Mouse (Mus musculus) midbrain, embryonic 11.5 days (tissue): ENCODE measurements at regions not wholly inside any gene's neighbourhood (a gene's known extent, or its start where the extent isn't known, plus 50 kb on each side); places are given as distances from the start of the nearest gene placed in this dataset.

Source experiments
- ATAC-seq: fragments of 200-750 bp; cut with Nextera tagmentation; 2 replicates; pipeline ENCODE4 v1.8.0; 2017; ENCODE audit warnings: moderate TSS enrichment, moderate library complexity; ENCODE audit not compliant: low FRiP score
- DNase-seq: peaks from one replicate; pipeline ENCODE4 v3.0.0; 2015; ENCODE audit warnings: low spot score; ENCODE audit errors: missing footprints
- H3K27ac ChIP-seq: fragments of 300-500 bp; sonication (generic); 2 replicates; pipeline ENCODE4 v1.5.1; 2014; ENCODE audit warnings: low read depth, low read length
- H3K27me3 ChIP-seq: fragments of 300-500 bp; sonication (generic); 2 replicates; pipeline ENCODE4 v1.6.1; 2014; ENCODE audit warnings: mild to moderate bottlenecking, low read length, moderate library complexity, mixed read lengths; ENCODE audit not compliant: control insufficient read depth, insufficient read depth
- H3K36me3 ChIP-seq: fragments of 300-500 bp; sonication (generic); 2 replicates; pipeline ENCODE4 v1.6.1; 2014; ENCODE audit warnings: mild to moderate bottlenecking, low read length, moderate library complexity, mixed read lengths; ENCODE audit not compliant: control insufficient read depth, insufficient read depth
- H3K4me1 ChIP-seq: fragments of 300-500 bp; sonication (generic); 2 replicates; pipeline ENCODE4 v1.6.1; 2014; ENCODE audit warnings: low read length; ENCODE audit not compliant: control insufficient read depth, insufficient read depth
- H3K4me2 ChIP-seq: fragments of 300-500 bp; sonication (generic); 2 replicates; pipeline ENCODE4 v1.6.1; 2014; ENCODE audit warnings: mild to moderate bottlenecking, moderate library complexity
- H3K4me3 ChIP-seq: fragments of 300-500 bp; sonication (generic); 2 replicates; pipeline ENCODE4 v1.5.1; 2014; ENCODE audit warnings: low read depth, low read length
- H3K9ac ChIP-seq: fragments of 300-500 bp; sonication (generic); 2 replicates; pipeline ENCODE4 v1.6.1; 2014; ENCODE audit warnings: low read length
- H3K9me3 ChIP-seq: fragments of 300-500 bp; sonication (generic); 2 replicates; pipeline ENCODE4 v1.6.1; 2016; ENCODE audit warnings: low read length; ENCODE audit not compliant: control insufficient read depth
- WGBS: fragments of 180-500 bp; shearing (Covaris S2); extraction: QIAGEN DNeasy Blood & Tissue Kit; methylation state at CpG from one replicate; pipeline ENCODE4 v1.1.7; 2014; 5-methylcytosine and 5-hydroxymethylcytosine counted together

DNA sequence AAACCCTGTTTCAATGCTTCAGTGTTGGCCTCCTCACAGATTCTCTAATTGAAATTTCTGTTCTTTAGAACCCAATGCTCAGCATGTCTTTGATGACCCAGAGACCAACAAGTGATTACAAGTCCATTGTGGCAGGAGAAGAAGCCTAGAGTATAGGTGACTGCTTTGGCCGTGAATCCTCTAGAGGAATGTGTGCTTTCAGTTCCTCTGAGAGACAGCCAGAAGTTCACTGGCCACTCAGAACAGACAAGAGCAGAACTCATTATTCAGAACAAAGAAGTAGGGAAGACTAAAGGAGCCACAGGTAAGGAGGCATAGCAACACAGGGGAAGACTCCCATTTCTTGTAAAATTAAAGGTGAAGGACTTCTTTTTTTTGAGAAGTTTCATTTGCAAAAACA lies 52.5 kb upstream of the Slc4a4 start:
- Histone ChIP-seq H3K27ac (no peak overlapping the region), H3K4me1 (no peaks in the 10 kb centered on the region), H3K9me3 (no peaks in the 10 kb centered on the region), H3K36me3 (no peaks in the 10 kb centered on the region), H3K9ac (no peak overlapping the region), H3K27me3 (no peaks in the 10 kb centered on the region), H3K4me3 (no peak overlapping the region), H3K4me2 (no peak overlapping the region)
- no peak for ATAC-seq
- peak; percentile 8 for DNase-seq
- WGBS: 75% methylated on average over 1 of the region's 1 CpGs

DNA sequence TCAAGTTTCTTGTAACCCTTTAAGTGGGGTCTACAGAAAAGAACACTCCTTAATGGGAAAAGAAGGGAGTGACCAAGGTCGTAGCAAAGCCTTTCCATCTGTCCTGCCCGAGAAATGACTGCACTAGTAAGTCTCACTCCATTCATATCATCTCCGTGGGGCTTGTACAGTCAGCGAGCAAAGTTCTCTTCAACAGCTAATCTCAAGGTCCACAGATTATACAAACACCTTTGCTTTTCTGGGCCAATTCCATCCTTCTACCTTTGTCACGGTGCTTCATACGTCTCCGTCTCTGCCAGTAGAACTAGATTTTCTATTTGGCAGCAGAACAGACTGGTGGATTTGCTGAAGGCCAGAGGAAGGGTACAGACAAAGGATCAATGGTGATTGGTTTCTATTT lies 51.6 kb upstream of the Slc4a4 start:
- Histone ChIP-seq H3K27ac (no peak overlapping the region), H3K4me1 (no peaks in the 10 kb centered on the region), H3K27me3 (no peaks in the 10 kb centered on the region), H3K4me3 (no peak overlapping the region), H3K4me2 (no peak overlapping the region), H3K36me3 (no peaks in the 10 kb centered on the region), H3K9me3 (no peaks in the 10 kb centered on the region), H3K9ac (no peak overlapping the region)
- peak; percentile 14 for DNase-seq
- 91% methylated on average over 7 of the region's 7 CpGs for WGBS
- ATAC-seq: no peak

DNA sequence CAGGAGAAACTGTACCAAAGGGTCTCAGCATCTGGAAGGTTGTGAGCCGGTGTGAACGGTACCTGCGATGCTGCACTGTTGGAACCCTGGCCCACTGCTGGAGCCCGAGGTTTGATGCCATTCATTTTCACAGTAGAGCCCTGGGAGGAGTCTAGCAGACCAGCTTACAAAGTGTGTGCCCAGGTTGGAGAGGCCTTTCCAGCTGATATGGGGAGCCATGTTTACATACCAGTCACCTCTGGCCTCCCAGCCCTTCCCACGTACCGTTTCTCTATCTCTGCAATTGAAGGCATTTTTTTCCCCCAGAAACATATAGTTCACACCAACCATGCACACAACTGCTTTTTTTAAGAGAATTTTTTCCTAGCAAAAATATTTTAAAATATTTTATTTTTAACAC lies 50.7 kb upstream of the Slc4a4 start:
- no peak overlapping the region for H3K9ac ChIP-seq
- no peak overlapping the region for H3K4me3 ChIP-seq
- H3K27ac ChIP-seq: no peak overlapping the region
- H3K36me3 ChIP-seq: no peaks in the 10 kb centered on the region
- no peak overlapping the region for H3K4me2 ChIP-seq
- H3K4me1 ChIP-seq: no peaks in the 10 kb centered on the region
- 89% methylated on average over 6 of the region's 6 CpGs for WGBS
- H3K9me3 ChIP-seq: no peaks in the 10 kb centered on the region
- ATAC-seq (no peak), DNase-seq (no peak)
- no peaks in the 10 kb centered on the region for H3K27me3 ChIP-seq
